Mouse (Mus musculus) erythroblast, embryonic 14.5 days (primary cell): Measurements from ENCODE around the gene Lpcat1. TPM values are rescaled to one million over a fixed set of nuclear protein-coding genes. Genes with fewer than 3 reads are reported as not detected.

Source experiments
- H3K27me3 ChIP-seq: 2 replicates; pipeline ENCODE4 v1.6.1; 2012; ENCODE audit warnings: inconsistent platforms; ENCODE audit not compliant: control insufficient read depth
- H3K36me3 ChIP-seq: 2 replicates; pipeline ENCODE4 v1.6.1; 2012; ENCODE audit warnings: mild to moderate bottlenecking, inconsistent platforms; ENCODE audit not compliant: control insufficient read depth
- H3K4me1 ChIP-seq: 2 replicates; pipeline ENCODE4 v1.6.1; 2012; ENCODE audit warnings: inconsistent platforms; ENCODE audit not compliant: control insufficient read depth
- H3K4me3 ChIP-seq: replicated peaks from 2 replicates; pipeline ENCODE3; 2012; ENCODE audit warnings: moderate library complexity, mild to moderate bottlenecking, inconsistent platforms
- H3K9me3 ChIP-seq: 2 replicates; pipeline ENCODE4 v1.6.1; 2012; ENCODE audit warnings: low read length, inconsistent platforms, mixed read lengths; ENCODE audit not compliant: control insufficient read depth
- GATA1 ChIP-seq: IDR thresholded peaks from 2 replicates; pipeline ENCODE4 v1.6.1; 2012; ENCODE audit warnings: low read length, inconsistent platforms, mixed read lengths
- TAL1 ChIP-seq: IDR thresholded peaks from 3 replicates; pipeline ENCODE4 v1.6.1; 2012; ENCODE audit warnings: low read length, inconsistent platforms, mixed read lengths
- polyA plus RNA-seq: library from polyadenylated mRNA; stranded (reverse); fragments of >175 nt; gene quantifications from 2 replicates; pipeline ENCODE4 v1.2.3, GENCODE M21; 2012

Gene Lpcat1
- polyA plus RNA-seq: 11.1 and 15.4 TPM in 2 replicates

DNA sequence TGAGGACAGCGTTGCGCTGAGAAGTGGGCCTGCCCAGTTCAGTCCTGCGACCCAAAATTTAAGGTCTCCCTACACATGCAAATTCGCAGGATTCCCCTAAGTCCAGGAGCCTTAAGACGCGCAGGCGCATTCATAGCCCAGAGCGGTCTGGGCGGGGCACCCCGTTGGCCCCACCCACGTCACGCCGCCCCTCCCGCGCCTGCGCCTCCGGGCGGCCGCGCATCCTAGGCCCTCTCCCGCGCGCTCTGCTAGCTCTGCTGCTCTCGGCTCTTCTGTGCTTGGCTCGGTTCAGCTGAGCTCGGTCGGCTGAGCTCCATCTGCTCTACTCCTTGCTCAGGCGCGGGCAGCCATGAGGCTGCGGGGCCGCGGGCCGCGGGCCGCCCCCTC lies at the start of gene Lpcat1:
TSS of gene Lpcat1 (plus strand) at position 164 of the 387 bp plus-strand sequence.
- peaks cover 73% of the 10 kb centered on the region for H3K4me1 ChIP-seq
- H3K27me3 ChIP-seq: no peaks in the 10 kb centered on the region
- H3K4me3 ChIP-seq: peak within 1 kb of the TSS; percentile 82
- peaks cover 47% of the 10 kb centered on the region for H3K36me3 ChIP-seq
- no peaks in the 10 kb centered on the region for H3K9me3 ChIP-seq
- TF ChIP-seq TAL1: no peak
- TF ChIP-seq GATA1: no peak

DNA sequence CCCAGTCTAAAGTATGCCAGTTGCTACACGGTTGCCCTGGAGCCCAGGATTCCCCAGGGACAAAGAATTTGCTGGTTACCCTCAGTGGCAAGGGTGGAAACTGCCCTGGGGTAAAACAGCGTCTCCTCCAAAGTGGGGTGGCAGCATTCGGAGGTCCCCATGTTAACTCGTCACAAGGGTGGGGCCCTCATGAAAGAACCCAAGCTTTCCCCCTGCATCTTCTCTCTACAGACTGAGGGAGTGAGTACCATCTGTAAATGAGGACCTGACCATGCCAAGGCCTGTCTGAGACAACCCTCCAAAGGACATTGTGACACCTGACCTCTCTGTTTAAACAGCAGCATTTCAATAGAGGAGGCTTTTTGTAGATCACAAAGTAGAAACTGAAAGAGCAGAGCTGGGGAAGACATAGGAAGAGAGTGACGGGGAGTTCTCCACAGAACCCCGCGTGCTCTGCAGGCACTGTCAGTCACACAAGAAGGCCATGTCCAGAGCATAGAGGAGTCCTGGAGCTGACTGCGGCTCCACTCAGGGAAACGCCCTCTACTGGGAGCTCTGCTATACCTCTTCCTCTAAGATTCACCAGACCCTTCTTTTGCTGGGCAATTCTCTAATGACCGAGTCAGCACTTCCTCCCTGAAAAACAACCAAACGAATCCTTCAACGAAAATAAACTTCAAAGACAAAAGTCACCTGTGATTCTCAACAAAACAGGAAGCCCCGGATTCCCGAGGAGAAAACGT lies 49.3 kb upstream of the Lpcat1 start:
- no peaks in the 10 kb centered on the region for H3K9me3 ChIP-seq
- H3K4me1 ChIP-seq: peaks cover 2% of the 10 kb centered on the region
- no peak overlapping the region for H3K4me3 ChIP-seq
- peaks cover 51% of the 10 kb centered on the region for H3K27me3 ChIP-seq
- no peaks in the 10 kb centered on the region for H3K36me3 ChIP-seq
- TF ChIP-seq GATA1 (no peak), TAL1 (no peak)

DNA sequence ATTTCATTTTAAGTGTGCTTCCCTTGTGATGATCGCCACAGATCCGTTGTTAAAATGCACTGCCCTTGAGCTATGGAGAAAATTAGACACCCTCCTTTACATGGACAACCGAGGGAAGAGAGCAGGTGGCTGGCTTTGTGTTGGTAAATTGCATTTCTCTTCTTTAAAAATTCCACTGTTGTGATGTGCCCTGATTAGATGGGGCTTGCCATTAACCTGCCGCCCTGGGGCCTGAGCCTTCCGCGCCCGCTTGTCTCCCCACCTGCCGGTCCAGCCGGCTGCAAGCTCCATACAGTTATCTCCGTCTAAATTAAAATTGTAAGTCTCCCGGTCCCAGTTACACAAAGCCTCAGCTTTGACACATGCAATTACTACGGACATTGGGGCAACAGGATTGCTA lies 48.7 kb upstream of the Lpcat1 start:
- Histone ChIP-seq H3K27me3 (peaks cover 54% of the 10 kb centered on the region), H3K36me3 (no peaks in the 10 kb centered on the region), H3K4me3 (no peak overlapping the region), H3K4me1 (peaks cover 2% of the 10 kb centered on the region), H3K9me3 (no peaks in the 10 kb centered on the region)
- TF ChIP-seq GATA1: no peak
- no peak for TF ChIP-seq TAL1

DNA sequence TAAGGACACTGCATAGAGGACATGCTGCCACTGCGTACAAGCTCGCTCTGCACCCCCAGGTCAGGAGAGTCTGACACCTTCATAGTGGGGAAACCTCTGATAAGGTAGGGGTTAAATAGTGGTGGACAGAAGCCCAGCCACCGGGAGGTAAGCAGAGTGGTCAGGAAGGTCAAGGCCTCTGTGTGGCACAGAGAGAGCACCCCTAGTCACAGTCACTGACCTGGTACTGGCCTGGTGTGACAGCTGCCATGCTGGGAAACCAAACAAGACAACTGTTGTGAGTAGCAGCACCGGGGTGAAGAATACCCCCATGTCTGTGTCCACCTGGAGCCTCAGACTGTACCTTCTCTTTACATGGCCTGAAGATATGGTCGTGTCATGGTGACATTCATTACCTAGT lies 47.8 kb upstream of the Lpcat1 start:
- Histone ChIP-seq H3K27me3 (peaks cover 59% of the 10 kb centered on the region), H3K9me3 (no peaks in the 10 kb centered on the region), H3K4me1 (peaks cover 2% of the 10 kb centered on the region), H3K36me3 (no peaks in the 10 kb centered on the region), H3K4me3 (no peak overlapping the region)
- TF ChIP-seq GATA1: no peak
- no peak for TF ChIP-seq TAL1

DNA sequence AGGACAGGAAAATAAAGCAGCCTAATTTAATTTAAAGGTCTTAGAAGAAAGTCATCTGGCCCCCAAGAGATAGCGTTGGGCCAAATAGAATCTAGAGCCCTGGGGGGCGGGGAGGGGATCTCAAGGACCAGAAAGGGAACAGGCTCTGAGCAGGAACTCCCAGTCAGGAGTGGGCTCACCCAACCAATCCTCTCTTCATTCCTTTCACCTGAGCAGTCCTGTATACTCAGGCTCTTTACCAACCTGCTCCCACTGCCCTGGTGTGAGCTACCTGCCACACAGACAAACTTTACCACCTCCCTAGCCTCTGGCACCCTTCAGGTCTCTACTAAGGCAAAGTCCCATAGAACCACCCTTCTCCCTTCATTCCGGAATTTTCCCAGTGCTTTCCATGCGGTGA lies 44.0 kb upstream of the Lpcat1 start:
- Histone ChIP-seq H3K36me3 (no peaks in the 10 kb centered on the region; the same call in 1 of the 2 replicates), H3K27me3 (peaks cover 60% of the 10 kb centered on the region), H3K9me3 (no peaks in the 10 kb centered on the region), H3K4me3 (no peak overlapping the region), H3K4me1 (peaks cover 29% of the 10 kb centered on the region)
- TF ChIP-seq GATA1: no peak
- TF ChIP-seq TAL1: no peak

DNA sequence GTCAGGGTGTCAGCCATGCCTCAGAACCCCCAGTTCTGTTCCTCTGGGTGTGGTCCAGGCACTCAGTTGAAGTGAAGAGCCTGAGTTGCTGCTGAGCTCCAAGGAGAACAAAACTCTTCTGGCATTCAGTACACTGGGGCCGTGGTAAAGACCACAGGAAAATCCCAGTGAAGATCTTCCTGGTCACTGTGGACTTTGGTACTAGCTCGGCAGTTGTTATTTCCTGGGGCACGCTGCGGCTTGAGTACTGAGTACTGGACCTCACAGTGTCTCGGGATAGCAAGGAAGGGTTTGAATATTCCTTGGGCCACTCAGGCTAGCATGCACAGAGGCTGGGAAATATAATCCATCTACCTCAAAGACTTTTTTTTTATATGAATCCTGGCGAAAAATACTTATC lies 42.0 kb upstream of the Lpcat1 start:
- Histone ChIP-seq H3K27me3 (peaks cover 45% of the 10 kb centered on the region), H3K9me3 (no peaks in the 10 kb centered on the region), H3K4me3 (no peak overlapping the region), H3K36me3 (peaks cover 2% of the 10 kb centered on the region; the same call in 1 of the 2 replicates), H3K4me1 (peaks cover 42% of the 10 kb centered on the region)
- TF ChIP-seq TAL1: no peak
- no peak for TF ChIP-seq GATA1

DNA sequence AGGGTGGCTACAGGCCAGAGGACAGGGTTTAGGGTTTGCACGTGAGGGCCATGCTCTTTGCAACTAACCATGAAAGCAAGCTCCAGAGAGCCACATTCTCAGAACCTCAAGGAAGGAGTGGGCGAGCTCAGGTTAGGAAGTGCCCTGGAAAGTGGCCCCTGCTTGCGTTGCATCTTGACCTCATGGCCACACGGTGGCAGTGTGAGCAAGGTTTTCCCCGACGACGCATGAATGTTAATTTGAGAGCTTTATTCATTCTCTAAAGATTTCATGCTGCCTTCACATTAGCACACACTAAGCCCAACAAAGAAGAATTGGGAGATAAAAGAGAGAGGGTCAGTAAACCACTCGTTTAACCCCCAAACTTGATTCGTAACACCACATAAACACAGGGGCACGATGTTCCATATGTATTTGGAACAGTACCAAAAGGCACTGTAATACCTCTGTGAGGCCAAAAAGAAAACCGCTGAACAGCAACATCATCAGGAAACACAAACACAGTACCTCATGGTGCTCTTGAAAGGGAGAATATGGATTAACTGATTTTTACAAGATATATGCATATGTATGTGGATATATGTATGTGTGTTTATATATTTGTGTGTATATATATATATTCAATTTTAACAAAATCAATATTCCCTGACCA lies 41.0 kb upstream of the Lpcat1 start:
- Histone ChIP-seq H3K9me3 (no peaks in the 10 kb centered on the region), H3K4me1 (peaks cover 47% of the 10 kb centered on the region), H3K36me3 (peaks cover 2% of the 10 kb centered on the region; the same call in 1 of the 2 replicates), H3K27me3 (peaks cover 36% of the 10 kb centered on the region), H3K4me3 (no peak overlapping the region)
- TF ChIP-seq TAL1: no peak
- TF ChIP-seq GATA1: no peak

DNA sequence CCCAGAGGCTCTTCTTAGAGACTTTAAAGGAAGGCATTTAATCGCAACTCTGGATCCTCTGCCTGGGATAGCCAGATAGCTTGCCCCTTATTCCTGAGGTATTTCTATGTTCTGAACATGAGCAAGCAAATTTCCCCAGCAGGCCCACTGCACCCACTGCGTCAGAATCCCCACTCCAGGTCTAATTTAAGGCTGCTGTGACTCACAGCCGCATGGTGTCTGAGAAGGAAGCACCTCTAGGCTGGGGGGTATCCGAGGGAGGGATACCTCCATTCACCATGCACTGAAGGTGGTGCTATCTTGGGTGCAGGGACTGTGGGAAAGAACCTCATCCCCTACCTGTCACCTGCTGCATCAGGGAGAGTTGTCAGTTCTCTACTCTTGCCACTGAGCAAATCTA lies 40.4 kb upstream of the Lpcat1 start:
- peaks cover 52% of the 10 kb centered on the region for H3K4me1 ChIP-seq
- TF ChIP-seq TAL1 (no peak), GATA1 (no peak)
- H3K9me3 ChIP-seq: no peaks in the 10 kb centered on the region
- no peak overlapping the region for H3K4me3 ChIP-seq
- H3K27me3 ChIP-seq: peaks cover 31% of the 10 kb centered on the region
- peaks cover 2% of the 10 kb centered on the region; the same call in 1 of the 2 replicates for H3K36me3 ChIP-seq

DNA sequence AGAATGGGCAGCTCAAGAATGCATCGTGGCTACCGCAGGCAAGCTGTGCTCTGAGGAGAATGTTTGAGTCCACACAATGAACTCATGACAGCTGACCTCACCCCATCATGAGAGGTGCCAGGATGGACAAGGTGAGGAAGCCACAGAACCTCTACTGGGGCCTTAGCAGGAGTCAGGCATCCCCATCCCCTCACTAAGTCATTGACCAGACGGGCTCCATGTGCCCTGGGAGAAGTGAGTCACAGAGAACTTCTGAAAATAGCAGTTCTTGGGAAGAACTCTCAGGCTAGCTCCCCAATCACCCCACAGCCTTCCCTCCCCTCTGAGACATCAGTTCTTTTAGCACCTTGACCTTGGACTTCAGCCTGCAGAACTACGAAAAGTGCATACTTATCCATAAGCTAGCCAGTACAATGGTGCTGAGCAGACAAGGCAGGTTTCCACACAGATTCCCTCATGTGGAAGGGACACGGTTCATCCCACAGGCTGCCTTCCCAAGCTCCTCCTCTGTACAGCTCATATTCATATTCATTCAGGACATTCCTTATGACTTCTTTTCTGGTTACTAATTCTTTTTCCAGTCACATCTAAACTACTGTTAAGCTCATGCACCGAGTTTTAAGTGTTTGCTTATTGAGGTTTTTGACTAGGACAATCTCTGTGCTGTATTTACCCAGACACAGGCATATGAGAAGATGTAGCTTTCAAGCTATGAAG lies 37.2 kb upstream of the Lpcat1 start:
- Histone ChIP-seq H3K27me3 (peaks cover 6% of the 10 kb centered on the region), H3K9me3 (no peaks in the 10 kb centered on the region), H3K36me3 (peaks cover 4% of the 10 kb centered on the region; the same call in 1 of the 2 replicates), H3K4me3 (no peak overlapping the region), H3K4me1 (peaks cover 84% of the 10 kb centered on the region)
- TF ChIP-seq TAL1 (no peak), GATA1 (no peak)
